Mouse (Mus musculus): ENCODE measurements around the gene Ctrb1.

Gene Ctrb1

DNA sequence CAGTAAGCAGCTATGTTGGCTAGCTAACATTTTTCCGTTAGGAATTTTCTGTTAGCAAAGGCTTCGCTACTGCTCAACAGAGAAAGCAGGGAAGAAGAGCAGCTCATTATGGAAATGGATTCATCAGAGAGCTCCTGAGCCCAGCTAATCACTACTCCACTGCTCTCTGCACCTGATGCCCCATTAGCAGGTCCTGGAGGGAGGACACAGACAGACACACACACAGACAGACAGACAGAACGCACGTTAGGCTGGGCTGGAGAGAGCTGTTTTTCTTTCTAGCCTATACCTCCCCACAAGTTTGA, 26.6 kb upstream of the Ctrb1 start:
- no peak for DNase-seq (ENCODE audit: low spot score)

GRCm38 (mm10) chr8:111716603-111717487, 26.0 kb upstream of the Ctrb1 start:
- peak; percentile 85 for DNase-seq (ENCODE audit: low spot score)

- DNase-seq (ENCODE audit: low spot score): peak; percentile 65
These were observed 24.7 kb upstream of the Ctrb1 start for GRCm38 (mm10) chr8:111715514-111715913.

GRCm38 (mm10) chr8:111714295-111714694, 23.5 kb upstream of the Ctrb1 start:
- DNase-seq (ENCODE audit: low spot score): no peak

- peak; percentile 55 for DNase-seq (ENCODE audit: low spot score)
These were observed 23.0 kb upstream of the Ctrb1 start for GRCm38 (mm10) chr8:111713817-111714216.

GRCm38 (mm10) chr8:111713291-111713690, 22.5 kb upstream of the Ctrb1 start:
- no peak for DNase-seq (ENCODE audit: low spot score)

- DNase-seq (ENCODE audit: low spot score): peak; percentile 84
These were observed 21.8 kb upstream of the Ctrb1 start for GRCm38 (mm10) chr8:111712588-111712987.

- no peak for DNase-seq (ENCODE audit: low spot score)
These were observed 21.3 kb upstream of the Ctrb1 start for GRCm38 (mm10) chr8:111712135-111712534.

GRCm38 (mm10) chr8:111710777-111711485, 20.1 kb upstream of the Ctrb1 start:
- DNase-seq (ENCODE audit: low spot score): no peak

- peak; percentile 40 for DNase-seq (ENCODE audit: low spot score)
These were observed 18.4 kb upstream of the Ctrb1 start for GRCm38 (mm10) chr8:111709223-111709622.

GRCm38 (mm10) chr8:111708265-111708664, 17.5 kb upstream of the Ctrb1 start:
- peak; percentile 36 for DNase-seq (ENCODE audit: low spot score)

GRCm38 (mm10) chr8:111705699-111706098, 14.9 kb upstream of the Ctrb1 start:
- DNase-seq (ENCODE audit: low spot score): peak; percentile 36

- peak; percentile 37 for DNase-seq (ENCODE audit: low spot score)
These were observed 14.4 kb upstream of the Ctrb1 start for GRCm38 (mm10) chr8:111705222-111705621.

- no peak for DNase-seq (ENCODE audit: low spot score)
These were observed 13.8 kb upstream of the Ctrb1 start for GRCm38 (mm10) chr8:111704585-111704984.

- DNase-seq (ENCODE audit: low spot score): no peak
These were observed 10.6 kb upstream of the Ctrb1 start for GRCm38 (mm10) chr8:111701380-111701779.

- DNase-seq (ENCODE audit: low spot score): no peak
These were observed 9.9 kb upstream of the Ctrb1 start for GRCm38 (mm10) chr8:111700740-111701139.

GRCm38 (mm10) chr8:111700201-111700600, 9.4 kb upstream of the Ctrb1 start:
- no peak for DNase-seq (ENCODE audit: low spot score)

GRCm38 (mm10) chr8:111699035-111699434, 8.2 kb upstream of the Ctrb1 start:
- no peak for DNase-seq (ENCODE audit: low spot score)

DNA sequence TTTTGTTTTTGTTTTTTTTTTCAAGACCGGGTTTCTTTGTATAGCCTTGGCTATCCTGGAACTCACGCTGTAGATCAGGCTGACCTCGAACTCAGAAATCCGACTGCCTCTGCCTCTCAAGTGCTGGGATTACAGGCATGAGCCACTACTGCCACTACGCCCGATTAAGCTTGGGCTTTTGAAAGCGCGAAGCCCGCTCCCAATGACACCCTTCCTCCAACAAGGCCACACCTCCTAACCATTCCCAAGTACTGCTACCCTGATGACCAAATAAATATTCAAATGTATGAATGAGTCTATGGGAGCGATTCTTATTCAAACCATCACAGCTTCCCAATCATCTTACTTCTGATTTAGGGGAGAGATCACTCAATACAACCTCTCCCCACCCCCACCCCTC, 6.8 kb upstream of the Ctrb1 start:
- DNase-seq (ENCODE audit: low spot score): no peak

- no peak for DNase-seq (ENCODE audit: low spot score)
These were observed 4.6 kb upstream of the Ctrb1 start for GRCm38 (mm10) chr8:111695441-111695840.

GRCm38 (mm10) chr8:111693261-111693741, 2.5 kb upstream of the Ctrb1 start:
- DNase-seq (ENCODE audit: low spot score): no peak

DNA sequence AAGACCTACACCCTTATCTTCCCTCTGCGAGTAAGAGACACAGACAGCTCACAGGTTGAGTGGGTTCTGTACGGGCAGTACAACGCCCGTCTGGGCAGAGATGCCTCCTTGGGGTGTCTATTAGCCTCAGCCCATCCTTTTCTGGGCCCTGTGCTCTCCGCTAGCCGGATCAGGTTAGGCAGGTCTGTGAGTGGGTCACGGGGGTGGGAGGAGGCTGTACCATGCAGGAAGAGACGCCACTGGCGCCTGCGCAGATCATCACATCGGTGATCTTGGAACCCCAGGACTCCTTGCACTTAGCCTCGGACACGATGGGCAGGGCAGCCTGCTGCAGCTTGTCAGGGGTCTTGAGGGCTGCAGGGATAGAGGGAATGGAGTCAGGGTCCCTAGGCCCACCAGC, 3.9 kb downstream of the Ctrb1 start:
- no peak for DNase-seq (ENCODE audit: low spot score)

- DNase-seq (ENCODE audit: low spot score): no peak
These were observed 8.3 kb downstream of the Ctrb1 start for GRCm38 (mm10) chr8:111682521-111682920.

All from testis, postnatal 10 days (tissue).